Comparison of ENCODE assay signal across 25 mouse cellular contexts in genomic region chr6:103319964-103320363, GRCm38 (mm10).
DNase-seq lines count a peak whose midpoint lies in the region; ATAC-seq and TF ChIP-seq lines count a peak whose summit lies in the region.
"Had no signal": no experiment of that assay in that cellular context is flagged by ENCODE, and none has a peak within 500 bp of the region (broad histone marks: within the 10 kb centered on the region; RNA-seq: fewer than 3 reads in every experiment).

No protein-coding gene starts in this region.

- no peak overlapping the region for H3K27ac ChIP-seq in forebrain, embryonic 12.5 days
- no peak overlapping the region for H3K27ac ChIP-seq in forebrain, embryonic 11.5 days (ENCODE audit: low read depth, low read length)
- 0 out of 2 replicates have a peak overlapping the region, but pooled peaks have one; percentile 18 for H3K27ac ChIP-seq in neural tube, embryonic 13.5 days (replicated peaks)
- H3K27ac ChIP-seq in hindbrain, embryonic 15.5 days (replicated peaks): peak overlapping the region; percentile 43; the same call in 1 of the 2 replicates
- H3K27ac ChIP-seq in midbrain, postnatal 0 days (ENCODE audit: low read depth, low read length): peak overlapping the region; percentile 51; the same call in 1 of the 2 replicates
- no peak overlapping the region for H3K27ac ChIP-seq in kidney, embryonic 14.5 days (ENCODE audit: low read depth, low read length)
- H3K27ac ChIP-seq: limb, embryonic 15.5 days; liver, embryonic 15.5 days; lung, embryonic 15.5 days; neural tube, embryonic 12.5 days; stomach, embryonic 15.5 days had no signal

- TF ChIP-seq CTCF in midbrain, postnatal 0 days (IDR thresholded peaks at IDR 0.05): no peak

- no peaks in the 10 kb centered on the region for H3K27me3 ChIP-seq in forebrain, embryonic 12.5 days
- no peaks in the 10 kb centered on the region for H3K27me3 ChIP-seq in forebrain, embryonic 11.5 days (ENCODE audit: control insufficient read depth, insufficient read depth, low read length)
- H3K27me3 ChIP-seq in neural tube, embryonic 13.5 days: no peaks in the 10 kb centered on the region
- no peaks in the 10 kb centered on the region for H3K27me3 ChIP-seq in hindbrain, embryonic 15.5 days
- no peaks in the 10 kb centered on the region for H3K27me3 ChIP-seq in midbrain, postnatal 0 days (ENCODE audit: insufficient read depth, low read length)
- H3K27me3 ChIP-seq in kidney, embryonic 14.5 days (ENCODE audit: control insufficient read depth, insufficient read depth, low read length): no peaks in the 10 kb centered on the region
- H3K27me3 ChIP-seq: heart, embryonic 12.5 days; limb, embryonic 15.5 days; liver, embryonic 15.5 days; lung, embryonic 15.5 days; megakaryocyte, embryonic 14.5 days; neural tube, embryonic 12.5 days; stomach, embryonic 15.5 days had no signal

- no peaks in the 10 kb centered on the region for H3K36me3 ChIP-seq in forebrain, embryonic 12.5 days (replicated peaks)
- no peaks in the 10 kb centered on the region for H3K36me3 ChIP-seq in forebrain, embryonic 11.5 days (ENCODE audit: control insufficient read depth, insufficient read depth, low read length)
- no peaks in the 10 kb centered on the region for H3K36me3 ChIP-seq in neural tube, embryonic 13.5 days
- no peaks in the 10 kb centered on the region for H3K36me3 ChIP-seq in hindbrain, embryonic 15.5 days
- no peaks in the 10 kb centered on the region for H3K36me3 ChIP-seq in midbrain, postnatal 0 days (ENCODE audit: insufficient read depth, low read length)
- H3K36me3 ChIP-seq in kidney, embryonic 14.5 days (ENCODE audit: control insufficient read depth, insufficient read depth, low read length): no peaks in the 10 kb centered on the region
- H3K36me3 ChIP-seq: heart, embryonic 12.5 days; limb, embryonic 15.5 days; liver, embryonic 15.5 days; lung, embryonic 15.5 days; neural tube, embryonic 12.5 days; stomach, embryonic 15.5 days had no signal

- H3K4me2 ChIP-seq in forebrain, embryonic 12.5 days: no peak overlapping the region
- no peak overlapping the region for H3K4me2 ChIP-seq in forebrain, embryonic 11.5 days (ENCODE audit: low read depth, low read length, severe bottlenecking)
- H3K4me2 ChIP-seq in neural tube, embryonic 13.5 days: no peak overlapping the region
- no peak overlapping the region for H3K4me2 ChIP-seq in hindbrain, embryonic 15.5 days
- no peak overlapping the region for H3K4me2 ChIP-seq in midbrain, postnatal 0 days (ENCODE audit: low read depth, low read length, poor library complexity, severe bottlenecking)
- no peak overlapping the region for H3K4me2 ChIP-seq in kidney, embryonic 14.5 days (replicated peaks; ENCODE audit: low read depth, low read length)
- H3K4me2 ChIP-seq: heart, embryonic 12.5 days; limb, embryonic 15.5 days; liver, embryonic 15.5 days; lung, embryonic 15.5 days; neural tube, embryonic 12.5 days; stomach, embryonic 15.5 days had no signal

- peaks cover 11% of the 10 kb centered on the region; the same call in 1 of the 2 replicates for H3K4me1 ChIP-seq in forebrain, embryonic 12.5 days
- H3K4me1 ChIP-seq in forebrain, embryonic 11.5 days (replicated peaks; ENCODE audit: control insufficient read depth, insufficient read depth, low read length): no peaks in the 10 kb centered on the region; the same call in 1 of the 2 replicates
- peaks cover 9% of the 10 kb centered on the region; the same call in 1 of the 2 replicates for H3K4me1 ChIP-seq in neural tube, embryonic 13.5 days (replicated peaks)
- peaks cover 6% of the 10 kb centered on the region; the same call in 1 of the 2 replicates for H3K4me1 ChIP-seq in hindbrain, embryonic 15.5 days (replicated peaks)
- no peaks in the 10 kb centered on the region for H3K4me1 ChIP-seq in midbrain, postnatal 0 days (ENCODE audit: insufficient read depth, low read length)
- H3K4me1 ChIP-seq in kidney, embryonic 14.5 days (ENCODE audit: control insufficient read depth, insufficient read depth, low read length): 0 out of 2 replicates have a peak, but pooled peaks cover 4% of the 10 kb centered on the region
- H3K4me1 ChIP-seq: heart, embryonic 12.5 days; limb, embryonic 15.5 days; liver, embryonic 15.5 days; lung, embryonic 15.5 days; megakaryocyte, embryonic 14.5 days; neural tube, embryonic 12.5 days; stomach, embryonic 15.5 days had no signal

- 77% methylated on average over 2 of the region's 2 CpGs for WGBS in forebrain, embryonic 12.5 days
- 85% methylated on average over 2 of the region's 2 CpGs for WGBS in forebrain, embryonic 11.5 days
- WGBS in neural tube, embryonic 13.5 days: 78% methylated on average over 2 of the region's 2 CpGs
- 83% methylated on average over 2 of the region's 2 CpGs for WGBS in hindbrain, embryonic 15.5 days
- 63% methylated on average over 2 of the region's 2 CpGs for WGBS in midbrain, postnatal 0 days
- 57% methylated on average over 2 of the region's 2 CpGs for WGBS in kidney, embryonic 14.5 days

- H3K9ac ChIP-seq in forebrain, embryonic 12.5 days: no peak overlapping the region
- H3K9ac ChIP-seq in forebrain, embryonic 11.5 days (ENCODE audit: low read length): no peak overlapping the region
- no peak overlapping the region for H3K9ac ChIP-seq in neural tube, embryonic 13.5 days
- H3K9ac ChIP-seq in hindbrain, embryonic 15.5 days: no peak overlapping the region
- no peak overlapping the region for H3K9ac ChIP-seq in midbrain, postnatal 0 days (replicated peaks; ENCODE audit: low read length, poor library complexity, severe bottlenecking)
- H3K9ac ChIP-seq in kidney, embryonic 14.5 days (ENCODE audit: low read depth, low read length): no peak overlapping the region
- H3K9ac ChIP-seq: heart, embryonic 12.5 days; limb, embryonic 15.5 days; liver, embryonic 15.5 days; lung, embryonic 15.5 days; neural tube, embryonic 12.5 days; stomach, embryonic 15.5 days had no signal

- 0 out of 2 replicates have a peak, but pooled peaks have one; percentile 46 for ATAC-seq in forebrain, embryonic 12.5 days (ENCODE audit: low FRiP score)
- no peak for ATAC-seq in forebrain, embryonic 11.5 days (replicated peaks; ENCODE audit: low FRiP score)
- ATAC-seq in neural tube, embryonic 13.5 days (ENCODE audit: low read depth): no peak
- peak; percentile 15; the same call in 1 of the 2 replicates for ATAC-seq in hindbrain, embryonic 15.5 days (ENCODE audit: low FRiP score, low read depth)
- ATAC-seq in midbrain, postnatal 0 days (ENCODE audit: low FRiP score): no peak
- ATAC-seq in kidney, embryonic 14.5 days (ENCODE audit: low FRiP score, low TSS enrichment): no peak

- H3K4me3 ChIP-seq in forebrain, embryonic 12.5 days (replicated peaks): no peak overlapping the region
- no peak overlapping the region for H3K4me3 ChIP-seq in forebrain, embryonic 11.5 days (ENCODE audit: low read depth, low read length)
- no peak overlapping the region for H3K4me3 ChIP-seq in neural tube, embryonic 13.5 days
- no peak overlapping the region for H3K4me3 ChIP-seq in hindbrain, embryonic 15.5 days
- no peak overlapping the region for H3K4me3 ChIP-seq in midbrain, postnatal 0 days (ENCODE audit: low read depth, low read length)
- H3K4me3 ChIP-seq in kidney, embryonic 14.5 days (ENCODE audit: low read length): no peak overlapping the region
- H3K4me3 ChIP-seq: heart, embryonic 12.5 days; limb, embryonic 15.5 days; liver, embryonic 15.5 days; lung, embryonic 15.5 days; megakaryocyte, embryonic 14.5 days; neural tube, embryonic 12.5 days; stomach, embryonic 15.5 days had no signal

- H3K9me3 ChIP-seq in forebrain, embryonic 12.5 days: no peaks in the 10 kb centered on the region
- H3K9me3 ChIP-seq in forebrain, embryonic 11.5 days (ENCODE audit: control insufficient read depth, low read length): no peaks in the 10 kb centered on the region
- H3K9me3 ChIP-seq in neural tube, embryonic 13.5 days: no peaks in the 10 kb centered on the region
- H3K9me3 ChIP-seq in hindbrain, embryonic 15.5 days: no peaks in the 10 kb centered on the region
- no peaks in the 10 kb centered on the region for H3K9me3 ChIP-seq in midbrain, postnatal 0 days (ENCODE audit: low read length)
- H3K9me3 ChIP-seq in kidney, embryonic 14.5 days (ENCODE audit: control insufficient read depth, low read length): no peaks in the 10 kb centered on the region
- H3K9me3 ChIP-seq: heart, embryonic 12.5 days; limb, embryonic 15.5 days; liver, embryonic 15.5 days; lung, embryonic 15.5 days; megakaryocyte, embryonic 14.5 days; neural tube, embryonic 12.5 days; stomach, embryonic 15.5 days had no signal

- no peak for DNase-seq in forebrain, embryonic 11.5 days (ENCODE audit: low spot score)
- DNase-seq in neural tube, embryonic 10.5 days (ENCODE audit: extremely low spot score, low spot score): no peak
- no peak for DNase-seq in midbrain, postnatal 0 days (ENCODE audit: low spot score)
- DNase-seq in right cerebral cortex, adult 18-20 months: no peak
- DNase-seq: adrenal gland, postnatal 25 days; cerebellum, adult 9-11 months; gastrocnemius, postnatal 14 days; heart, adult 11 months; heart, postnatal 10 days; kidney, adult 11 months; kidney, postnatal 4 days; layer of hippocampus, adult 9-11 months; lung, postnatal 36 days; thymus, postnatal 25 days had no signal

Comparison
In these comparisons a context has a peak if more than half of its experiments do, and no peak if none do; other contexts are left out.
1. ATAC-seq: peak in forebrain, embryonic 12.5 days (single experiment) and hindbrain, embryonic 15.5 days (single experiment); none in forebrain, embryonic 11.5 days (single experiment), neural tube, embryonic 13.5 days (single experiment), midbrain, postnatal 0 days (single experiment) and kidney, embryonic 14.5 days (single experiment).
2. H3K27ac ChIP-seq: peak in neural tube, embryonic 13.5 days (single experiment), hindbrain, embryonic 15.5 days (single experiment) and midbrain, postnatal 0 days (single experiment); none in forebrain, embryonic 12.5 days (single experiment), forebrain, embryonic 11.5 days (single experiment) and kidney, embryonic 14.5 days (single experiment).